Mouse (Mus musculus): ENCODE results near the gene Zbtb20.

Zbtb20 gene

GRCm38 (mm10) chr16:43623315-43624000 lies 747.8 kb downstream of the Zbtb20 start:
- no peak for DNase-seq

- DNase-seq: peak; percentile 23
These were observed 749.2 kb downstream of the Zbtb20 start for GRCm38 (mm10) chr16:43624876-43625275.

GRCm38 (mm10) chr16:43625289-43625688 lies 749.6 kb downstream of the Zbtb20 start:
- no peak for DNase-seq

GRCm38 (mm10) chr16:43625956-43626355 lies 750.3 kb downstream of the Zbtb20 start:
- DNase-seq: no peak

GRCm38 (mm10) chr16:43628662-43629061 lies 753.0 kb downstream of the Zbtb20 start:
- no peak for DNase-seq

- no peak for DNase-seq
These were observed 756.1 kb downstream of the Zbtb20 start for GRCm38 (mm10) chr16:43631758-43632157.

- no peak for DNase-seq
These were observed 758.4 kb downstream of the Zbtb20 start for GRCm38 (mm10) chr16:43634037-43634436.

GRCm38 (mm10) chr16:43637241-43637640 lies 761.6 kb downstream of the Zbtb20 start:
- no peak for DNase-seq

GRCm38 (mm10) chr16:43638406-43639049 lies 762.8 kb downstream of the Zbtb20 start:
- no peak for DNase-seq

GRCm38 (mm10) chr16:43641230-43641629 lies 765.5 kb downstream of the Zbtb20 start:
- DNase-seq: no peak

GRCm38 (mm10) chr16:43645879-43646278 lies 770.2 kb downstream of the Zbtb20 start:
- DNase-seq: no peak

GRCm38 (mm10) chr16:43646943-43647342 lies 771.3 kb downstream of the Zbtb20 start:
- DNase-seq: no peak

GRCm38 (mm10) chr16:43647641-43648040 lies 772.0 kb downstream of the Zbtb20 start:
- no peak for DNase-seq

GRCm38 (mm10) chr16:43650355-43651080 lies 774.8 kb downstream of the Zbtb20 start:
- no peak for DNase-seq

GRCm38 (mm10) chr16:43653288-43653687 lies 777.6 kb downstream of the Zbtb20 start:
- no peak for DNase-seq

- no peak for DNase-seq
These were observed 778.6 kb downstream of the Zbtb20 start for GRCm38 (mm10) chr16:43654269-43654668.

GRCm38 (mm10) chr16:43655183-43655787 lies 779.6 kb downstream of the Zbtb20 start:
- no peak for DNase-seq

- DNase-seq: no peak
These were observed 785.9 kb downstream of the Zbtb20 start for GRCm38 (mm10) chr16:43661576-43661975.

- no peak for DNase-seq
These were observed 786.7 kb downstream of the Zbtb20 start for GRCm38 (mm10) chr16:43662124-43663004.

- DNase-seq: peak; percentile 17
These were observed 788.4 kb downstream of the Zbtb20 start, which contains the start of gene Tigit for GRCm38 (mm10) chr16:43663978-43664579. Tigit (minus strand) TSS chr16:43664146.

GRCm38 (mm10) chr16:43664861-43665260 lies 789.2 kb downstream of the Zbtb20 start:
- DNase-seq: no peak

- no peak for DNase-seq
These were observed 792.6 kb downstream of the Zbtb20 start for GRCm38 (mm10) chr16:43668294-43668693.

All from thymus, postnatal 25 days (tissue).